Mouse (Mus musculus) lung, postnatal 0 days (tissue): ENCODE measurements at regions not wholly inside any gene's neighbourhood (a gene's known extent, or its start where the extent isn't known, plus 50 kb on each side); places are given as distances from the start of the nearest gene placed in this dataset.
"Not testable (repeated sequence)": the region's sequence is repeated elsewhere in the genome, so short reads cannot be mapped to it uniquely, and the experiment has no call there.

Experiments used
- ATAC-seq: fragments of 200-750 bp; cut with Nextera tagmentation; 2 replicates; pipeline ENCODE4 v1.8.0; 2017; ENCODE audit warnings: moderate library complexity
- DNase-seq: peaks from one replicate; pipeline ENCODE4 v3.0.0-alpha.2; 2016; ENCODE audit warnings: low spot score
- H3K27ac ChIP-seq: fragments of 300-500 bp; sonication (generic); 2 replicates; pipeline ENCODE4 v1.5.1; 2014; ENCODE audit warnings: antibody characterized with exemption, mild to moderate bottlenecking, low read length, mixed read lengths
- H3K27me3 ChIP-seq: fragments of 300-500 bp; sonication (generic); replicated peaks from 2 replicates; pipeline ENCODE4 v1.6.1; 2014; ENCODE audit warnings: low read length, mixed read lengths; ENCODE audit not compliant: insufficient read depth
- H3K36me3 ChIP-seq: fragments of 300-500 bp; sonication (generic); 2 replicates; pipeline ENCODE4 v1.6.1; 2014; ENCODE audit warnings: low read length, mixed read lengths; ENCODE audit not compliant: insufficient read depth
- H3K4me1 ChIP-seq: fragments of 300-500 bp; sonication (generic); 2 replicates; pipeline ENCODE4 v1.6.1; 2014; ENCODE audit warnings: antibody characterized with exemption, low read depth, low read length, mixed read lengths; ENCODE audit not compliant: insufficient read depth
- H3K4me2 ChIP-seq: fragments of 300-500 bp; sonication (generic); replicated peaks from 2 replicates; pipeline ENCODE4 v1.6.1; 2014; ENCODE audit warnings: low read depth, mild to moderate bottlenecking, low read length, moderate library complexity, mixed read lengths
- H3K4me3 ChIP-seq: fragments of 300-500 bp; sonication (generic); 2 replicates; pipeline ENCODE4 v1.5.1; 2014; ENCODE audit warnings: low read depth, low read length
- H3K9ac ChIP-seq: fragments of 300-500 bp; sonication (generic); replicated peaks from 2 replicates; pipeline ENCODE4 v1.6.1; 2014; ENCODE audit warnings: low read depth, mild to moderate bottlenecking
- H3K9me3 ChIP-seq: fragments of 300-500 bp; sonication (generic); 2 replicates; pipeline ENCODE4 v1.6.1; 2016; ENCODE audit warnings: low read length, mixed read lengths
- CTCF ChIP-seq: IDR thresholded peaks from 2 replicates; pipeline ENCODE4 v1.5.1; 2016; ENCODE audit warnings: antibody characterized with exemption, mild to moderate bottlenecking
- EP300 ChIP-seq: IDR thresholded peaks from 2 replicates; pipeline ENCODE4 v1.6.1; 2016; ENCODE audit warnings: antibody characterized with exemption, mild to moderate bottlenecking, control low read depth
- WGBS: fragments of 180-500 bp; shearing (Covaris S2); extraction: QIAGEN DNeasy Blood & Tissue Kit; methylation state at CpG from one replicate; pipeline ENCODE4 v1.1.7; 2014; 5-methylcytosine and 5-hydroxymethylcytosine counted together

DNA sequence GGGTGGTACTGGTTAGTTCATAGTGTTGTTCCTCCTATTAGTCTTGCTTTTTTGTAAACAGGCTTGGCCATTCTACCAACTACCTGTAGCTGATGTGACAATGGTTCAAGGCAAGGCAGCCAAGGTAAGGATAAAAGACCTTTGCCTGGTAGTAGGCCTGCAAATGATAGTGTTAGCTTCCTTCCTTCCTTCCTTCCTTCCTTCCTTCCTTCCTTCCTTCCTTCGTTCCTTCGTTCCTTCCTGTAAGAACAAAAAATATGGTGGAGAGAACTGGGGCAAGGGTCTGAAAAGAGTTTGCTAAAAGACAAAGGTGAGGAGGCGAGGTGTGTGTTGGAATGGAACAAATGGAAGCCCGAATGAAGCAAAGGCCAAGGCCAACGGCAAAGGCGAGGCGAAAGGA lies 84.8 kb upstream of the Ezh2 start:
- WGBS, result 61% methylated on average over 2 of the region's 7 CpGs
- H3K27ac ChIP-seq, H3K27me3 ChIP-seq, H3K4me3 ChIP-seq, H3K36me3 ChIP-seq, ATAC-seq, DNase-seq, H3K4me2 ChIP-seq, H3K9ac ChIP-seq, H3K4me1 ChIP-seq, H3K9me3 ChIP-seq: not testable (repeated sequence)

GRCm38 (mm10) chr6:47672741-47673140 lies 77.6 kb upstream of the Ezh2 start:
- not testable (repeated sequence) for H3K9me3 ChIP-seq, H3K4me3 ChIP-seq, H3K27ac ChIP-seq, ATAC-seq, H3K36me3 ChIP-seq, DNase-seq, H3K4me1 ChIP-seq, H3K27me3 ChIP-seq, H3K9ac ChIP-seq
- H3K4me2 ChIP-seq, result 0 out of 2 replicates have a peak overlapping the region, but pooled peaks have one; percentile 22
- WGBS, result 4% methylated on average over 3 of the region's 33 CpGs

- not testable (repeated sequence) for H3K36me3 ChIP-seq, H3K4me1 ChIP-seq, H3K9me3 ChIP-seq, H3K27me3 ChIP-seq, H3K4me2 ChIP-seq, DNase-seq, H3K9ac ChIP-seq, ATAC-seq, H3K27ac ChIP-seq, H3K4me3 ChIP-seq
- WGBS, result 61% methylated on average over 2 of the region's 3 CpGs
Measured at GRCm38 (mm10) chr6:47652880-47653279, 57.7 kb upstream of the Ezh2 start.

- DNase-seq, result not testable (repeated sequence)
- peak; percentile 28 for ATAC-seq
Measured at GRCm38 (mm10) chr6:47651385-47651718, 56.2 kb upstream of the Ezh2 start.

GRCm38 (mm10) chr6:47650463-47651384 lies 55.6 kb upstream of the Ezh2 start:
- no peaks in the 10 kb centered on the region for H3K27me3 ChIP-seq
- 2% methylated on average over 44 of the region's 46 CpGs for WGBS
- no peak for TF ChIP-seq EP300
- TF ChIP-seq CTCF, result peak; percentile 99

More at GRCm38 (mm10) chr6:47651385-47651718, 56.2 kb upstream of the Ezh2 start:
- H3K27me3 ChIP-seq, H3K36me3 ChIP-seq, H3K9me3 ChIP-seq, H3K4me1 ChIP-seq: not testable (repeated sequence)
- Histone ChIP-seq H3K27ac (peak overlapping the region; percentile 27; the same call in 1 of the 2 replicates), H3K4me2 (peak overlapping the region; percentile 80), H3K9ac (peak overlapping the region; percentile 39; the same call in 1 of the 2 replicates), H3K4me3 (peak overlapping the region; percentile 65)
- WGBS, result under 1% methylated on average over 22 of the region's 23 CpGs

DNA sequence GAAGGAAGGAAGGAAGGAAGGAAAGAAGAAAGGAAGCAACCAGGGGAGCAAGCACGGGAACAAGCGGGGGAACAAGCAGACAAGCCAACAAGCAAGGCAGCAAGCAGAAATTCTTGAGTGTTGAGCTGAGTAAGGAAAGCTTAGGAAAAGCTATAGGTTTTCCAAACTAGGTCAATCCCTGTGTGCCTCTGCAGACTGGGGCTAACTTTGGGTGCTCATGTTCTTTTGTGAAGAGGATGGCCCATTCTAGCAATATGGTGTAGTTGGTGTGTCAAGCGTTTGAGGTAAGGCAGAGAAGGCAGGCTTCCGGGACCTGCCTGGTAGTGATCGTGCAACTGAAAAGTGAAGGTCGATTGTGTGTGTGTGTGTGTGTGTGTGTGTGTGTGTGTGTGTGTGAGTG lies 54.8 kb upstream of the Ezh2 start:
- H3K36me3 ChIP-seq, result no peaks in the 10 kb centered on the region
- no peak overlapping the region for H3K27ac ChIP-seq
- DNase-seq (no peak), ATAC-seq (no peak)
- TF ChIP-seq CTCF (no peak), EP300 (no peak)
- H3K4me1 ChIP-seq, result no peaks in the 10 kb centered on the region
- no peak overlapping the region for H3K9ac ChIP-seq
- no peak overlapping the region for H3K4me3 ChIP-seq
- H3K27me3 ChIP-seq, result no peaks in the 10 kb centered on the region
- H3K9me3 ChIP-seq, result no peaks in the 10 kb centered on the region
- no peak overlapping the region for H3K4me2 ChIP-seq
- 79% methylated on average over 6 of the region's 6 CpGs for WGBS

More at GRCm38 (mm10) chr6:47650463-47651384, 55.6 kb upstream of the Ezh2 start:
- Histone ChIP-seq H3K4me1 (no peaks in the 10 kb centered on the region), H3K27ac (peak overlapping the region; percentile 27; the same call in 1 of the 2 replicates), H3K9me3 (no peaks in the 10 kb centered on the region), H3K4me2 (peak overlapping the region; percentile 80), H3K4me3 (peak overlapping the region; percentile 65), H3K36me3 (no peaks in the 10 kb centered on the region), H3K9ac (peak overlapping the region; percentile 39; the same call in 1 of the 2 replicates)
- DNase-seq (peak; percentile 90), ATAC-seq (peak; percentile 98)
